Mouse (Mus musculus): ENCODE data around the gene Spo11. TPM values are rescaled to one million over a fixed set of nuclear protein-coding genes. Genes with fewer than 3 reads are reported as not detected.
A peak's percentile ranks its signal among the peaks of the same experiment; 100 is the strongest.

Spo11 gene
- polyA plus RNA-seq, 2 experiments from 2014 or later: 3.5 to 5.2 TPM

- no peak for ATAC-seq
These were observed 18.3 kb upstream of the Spo11 start for GRCm38 (mm10) chr2:172959006-172959768.

- ATAC-seq: no peak
These were observed 17.1 kb upstream of the Spo11 start for GRCm38 (mm10) chr2:172960350-172960749.

GRCm38 (mm10) chr2:172961211-172961610 lies 16.3 kb upstream of the Spo11 start:
- no peak for ATAC-seq

GRCm38 (mm10) chr2:172965249-172965648 lies 12.3 kb upstream of the Spo11 start:
- ATAC-seq: no peak

- peak; percentile 95 for ATAC-seq
These were observed 11.0 kb upstream of the Spo11 start for GRCm38 (mm10) chr2:172966480-172966879.

- ATAC-seq: no peak
These were observed 5.6 kb upstream of the Spo11 start for GRCm38 (mm10) chr2:172971865-172972264.

- ATAC-seq: no peak
These were observed 3.5 kb upstream of the Spo11 start for GRCm38 (mm10) chr2:172973806-172974565.

GRCm38 (mm10) chr2:172974701-172975100 lies 2.8 kb upstream of the Spo11 start:
- no peak for ATAC-seq

GRCm38 (mm10) chr2:172975159-172975558 lies 2.3 kb upstream of the Spo11 start:
- ATAC-seq: no peak

GRCm38 (mm10) chr2:172976661-172977238 lies 750 bp upstream of the Spo11 start:
- ATAC-seq: peak; percentile 33

- ATAC-seq: peak; percentile 25
These were observed 682 bp downstream of the Spo11 start for GRCm38 (mm10) chr2:172978131-172978633.

- ATAC-seq: no peak
These were observed 2.3 kb downstream of the Spo11 start for GRCm38 (mm10) chr2:172979666-172980345.

GRCm38 (mm10) chr2:172982776-172983561 lies 5.5 kb downstream of the Spo11 start:
- no peak for ATAC-seq

GRCm38 (mm10) chr2:172990161-172990560 lies 12.7 kb downstream of the Spo11 start:
- no peak for ATAC-seq

GRCm38 (mm10) chr2:172996207-172996606 lies 18.7 kb downstream of the Spo11 start:
- ATAC-seq: no peak

GRCm38 (mm10) chr2:172997748-172998147 lies 20.2 kb downstream of the Spo11 start:
- no peak for ATAC-seq

- ATAC-seq: no peak
These were observed 21.0 kb downstream of the Spo11 start for GRCm38 (mm10) chr2:172998478-172998877.

- ATAC-seq: peak; percentile 97
These were observed 22.3 kb downstream of the Spo11 start, which contains the start of gene Rae1 for GRCm38 (mm10) chr2:172999630-173000284. TSS of gene Rae1 (plus strand) at chr2:173000117.

- peak; percentile 37 for ATAC-seq
These were observed 22.8 kb downstream of the Spo11 start for GRCm38 (mm10) chr2:173000285-173000652.

GRCm38 (mm10) chr2:173000921-173001320 lies 23.4 kb downstream of the Spo11 start:
- no peak for ATAC-seq

- ATAC-seq: no peak
These were observed 26.2 kb downstream of the Spo11 start for GRCm38 (mm10) chr2:173003737-173004136.
